Mouse (Mus musculus) spleen, adult 2 months (tissue): ENCODE measurements around the gene Tap1.

Source experiments
- CTCF ChIP-seq: fragments of 200-500 bp; IDR thresholded peaks from 2 replicates; pipeline ENCODE4 v1.5.1; 2011; ENCODE audit warnings: mild to moderate bottlenecking, inconsistent platforms; ENCODE audit not compliant: insufficient read depth, insufficient read length, insufficient replicate concordance; ENCODE audit errors: extremely low read depth
- POLR2A ChIP-seq: fragments of 200-500 bp; IDR thresholded peaks from 2 replicates; pipeline ENCODE4 v1.6.1; 2011; ENCODE audit warnings: low read depth, low read length, inconsistent platforms

DNA sequence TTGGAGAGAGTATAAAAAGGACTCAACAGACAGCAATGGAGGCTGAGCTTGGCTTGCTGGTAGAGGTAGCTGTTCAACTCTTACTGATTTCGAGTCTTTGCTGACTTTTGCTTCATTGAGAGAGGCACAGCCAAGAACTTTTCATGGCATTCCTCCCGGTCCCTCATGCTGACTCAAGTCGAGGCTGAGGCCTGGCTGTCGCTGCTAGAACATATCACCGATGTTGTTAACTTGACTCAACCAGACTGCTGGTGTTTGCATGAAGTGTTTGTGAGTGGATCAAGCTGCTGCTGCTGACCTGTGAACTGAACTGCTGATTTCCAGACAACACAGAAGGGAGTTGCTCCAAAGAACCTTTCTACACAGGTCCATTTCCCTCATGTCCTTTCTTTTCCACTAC, 49.3 kb downstream of the Tap1 start:
- TF ChIP-seq CTCF (no peak), POLR2A (no peak)
